Mouse (Mus musculus) MEL (cell line): ENCODE measurements around the gene Cbl. TPM values are rescaled to one million over a fixed set of nuclear protein-coding genes. Genes with fewer than 3 reads are reported as not detected.

Source experiments
- DNase-seq: peaks from one replicate; pipeline ENCODE4 v3.0.0; 2011; ENCODE audit warnings: low read depth, low spot score
- H3K27ac ChIP-seq: 2 replicates; pipeline ENCODE4 v1.5.1; 2012; ENCODE audit warnings: low read depth, mild to moderate bottlenecking, control low read depth, low read length, moderate library complexity; ENCODE audit not compliant: control insufficient read depth
- H3K27me3 ChIP-seq, 2 experiments: fragments of 150-350 bp in 1 of 2; sonication (generic) in 1 of 2; 2 replicates each; pipeline ENCODE4 v1.6.1; 2012; ENCODE audit warnings: low read length in 2 of 2, mild to moderate bottlenecking in 2 of 2, improper control_type of control experiment in 1 of 2, moderate library complexity in 1 of 2; ENCODE audit not compliant: insufficient read depth in 2 of 2, control insufficient read depth in 1 of 2
- H3K36me3 ChIP-seq, 2 experiments: 2 replicates each; pipeline ENCODE4 v1.6.1; 2012 to 2014; ENCODE audit warnings: low read length in 2 of 2, improper control_type of control experiment in 1 of 2, inconsistent platforms in 1 of 2, mild to moderate bottlenecking in 1 of 2; ENCODE audit not compliant: insufficient read depth in 2 of 2, control insufficient read depth in 1 of 2
- H3K4me1 ChIP-seq, 2 experiments: fragments of 150-350 bp in 1 of 2; sonication (generic) in 1 of 2; 2 replicates each; pipeline ENCODE4 v1.6.1; 2012; ENCODE audit warnings: low read length in 2 of 2, improper control_type of control experiment in 1 of 2, mild to moderate bottlenecking in 1 of 2; ENCODE audit not compliant: insufficient read depth in 2 of 2, control insufficient read depth in 1 of 2
- H3K4me3 ChIP-seq, 2 experiments: fragments of 150-350 bp in 1 of 2; sonication (generic) in 1 of 2; 2 replicates each; pipeline ENCODE4 v1.5.1; 2012; ENCODE audit warnings: low read depth in 2 of 2, low read length in 2 of 2, mild to moderate bottlenecking in 2 of 2, moderate library complexity in 2 of 2, control low read depth in 1 of 2, improper control_type of control experiment in 1 of 2; ENCODE audit not compliant: control insufficient read depth in 1 of 2, insufficient read depth in 1 of 2
- H3K79me2 ChIP-seq: 2 replicates; pipeline ENCODE4 v1.6.1; 2012; ENCODE audit warnings: mild to moderate bottlenecking, low read length, moderate library complexity; ENCODE audit not compliant: control insufficient read depth, poor library complexity, insufficient read depth
- H3K9ac ChIP-seq: 2 replicates; pipeline ENCODE4 v1.6.1; 2012; ENCODE audit warnings: low read depth, mild to moderate bottlenecking, control low read depth, low read length, moderate library complexity; ENCODE audit not compliant: control insufficient read depth, poor library complexity, severe bottlenecking
- H3K9me3 ChIP-seq: fragments of 150-350 bp; sonication (generic); replicated peaks from 2 replicates; pipeline ENCODE4 v1.6.1; 2012; ENCODE audit warnings: mild to moderate bottlenecking, low read length, improper control_type of control experiment, moderate library complexity; ENCODE audit not compliant: insufficient read depth
- BHLHE40 ChIP-seq: IDR thresholded peaks from 2 replicates; pipeline ENCODE4 v1.6.1; 2012; ENCODE audit warnings: low read depth, mild to moderate bottlenecking, inconsistent platforms, low read length, improper control_type of control experiment, borderline replicate concordance
- CHD2 ChIP-seq: IDR thresholded peaks from 2 replicates; pipeline ENCODE4 v1.6.1; 2011; ENCODE audit warnings: low read length, improper control_type of control experiment
- CTCF ChIP-seq, 3 experiments: IDR thresholded peaks in 2 of 3; conservative IDR thresholded peaks in 1 of 3; 2 replicates each; pipeline ENCODE4 v1.5.1; 2011 to 2012; ENCODE audit warnings: low read length in 3 of 3, low read depth in 2 of 3, mild to moderate bottlenecking in 2 of 3, improper control_type of control experiment in 1 of 3, inconsistent platforms in 1 of 3, mixed read lengths in 1 of 3, moderate library complexity in 1 of 3; ENCODE audit not compliant: control insufficient read depth in 1 of 3, insufficient read depth in 1 of 3, poor library complexity in 1 of 3, severe bottlenecking in 1 of 3
- E2F4 ChIP-seq: IDR thresholded peaks from 2 replicates; pipeline ENCODE4 v1.6.1; 2011; ENCODE audit warnings: low read depth, low read length, improper control_type of control experiment, borderline replicate concordance
- EP300 ChIP-seq, 2 experiments: IDR thresholded peaks; 2 replicates each; pipeline ENCODE4 v1.6.1; 2011; ENCODE audit warnings: improper control_type of control experiment in 2 of 2, low read length in 2 of 2, low read depth in 1 of 2, mild to moderate bottlenecking in 1 of 2
- JUND ChIP-seq: IDR thresholded peaks from 2 replicates; pipeline ENCODE4 v1.6.1; 2011; ENCODE audit warnings: low read depth, mild to moderate bottlenecking, improper control_type of control experiment, low read length
- MAX ChIP-seq: IDR thresholded peaks from 2 replicates; pipeline ENCODE4 v1.6.1; 2011; ENCODE audit warnings: low read length, improper control_type of control experiment
- MAZ ChIP-seq: IDR thresholded peaks from 2 replicates; pipeline ENCODE4 v1.6.1; 2012; ENCODE audit warnings: low read depth, mild to moderate bottlenecking, inconsistent platforms, low read length, improper control_type of control experiment
- MXI1 ChIP-seq: IDR thresholded peaks from 2 replicates; pipeline ENCODE4 v1.6.1; 2011; ENCODE audit warnings: mild to moderate bottlenecking, low read depth, low read length, improper control_type of control experiment
- NELFE ChIP-seq: IDR thresholded peaks from 2 replicates; pipeline ENCODE4 v1.6.1; 2011; ENCODE audit warnings: low read depth, low read length, improper control_type of control experiment
- POLR2A ChIP-seq, 2 experiments: IDR thresholded peaks; 2 replicates each; pipeline ENCODE4 v1.6.1; 2011 to 2012; ENCODE audit warnings: low read length in 2 of 2, mild to moderate bottlenecking in 2 of 2, control low read depth in 1 of 2, improper control_type of control experiment in 1 of 2, low read depth in 1 of 2, moderate library complexity in 1 of 2; ENCODE audit not compliant: control insufficient read depth in 1 of 2, insufficient read depth in 1 of 2, poor library complexity in 1 of 2
- POLR2AphosphoS5 ChIP-seq: IDR thresholded peaks from 2 replicates; pipeline ENCODE4 v1.6.1; 2012; ENCODE audit warnings: low read depth, borderline replicate concordance, mild to moderate bottlenecking, inconsistent platforms, low read length, moderate library complexity, mixed read lengths
- RCOR1 ChIP-seq: IDR thresholded peaks from 2 replicates; pipeline ENCODE4 v1.6.1; 2012; ENCODE audit warnings: low read depth, mild to moderate bottlenecking, inconsistent platforms, low read length, improper control_type of control experiment
- SMC3 ChIP-seq: IDR thresholded peaks from 2 replicates; pipeline ENCODE4 v1.6.1; 2011; ENCODE audit warnings: low read depth, low read length, improper control_type of control experiment
- TBP ChIP-seq: IDR thresholded peaks from 2 replicates; pipeline ENCODE4 v1.8.0; 2011; ENCODE audit warnings: low read depth, low read length, improper control_type of control experiment
- UBTF ChIP-seq: IDR thresholded peaks from 2 replicates; pipeline ENCODE4 v1.6.1; 2012; ENCODE audit warnings: low read depth, mild to moderate bottlenecking, inconsistent platforms, low read length, improper control_type of control experiment, moderate library complexity, borderline replicate concordance; ENCODE audit not compliant: insufficient read depth
- USF1 ChIP-seq: IDR thresholded peaks from 2 replicates; pipeline ENCODE4 v1.6.1; 2014; ENCODE audit warnings: low read depth, mild to moderate bottlenecking, inconsistent platforms, low read length, improper control_type of control experiment, moderate library complexity
- ZC3H11A ChIP-seq: IDR thresholded peaks from 2 replicates; pipeline ENCODE4 v1.6.1; 2012; ENCODE audit warnings: low read depth, mild to moderate bottlenecking, inconsistent platforms, low read length, improper control_type of control experiment
- ZKSCAN1 ChIP-seq: IDR thresholded peaks from 2 replicates; pipeline ENCODE4 v1.6.1; 2012; ENCODE audit warnings: low read depth, mild to moderate bottlenecking, inconsistent platforms, low read length, improper control_type of control experiment, moderate library complexity
- ZMIZ1 ChIP-seq: IDR thresholded peaks from 2 replicates; pipeline ENCODE4 v1.6.1; 2012; ENCODE audit warnings: low read depth, mild to moderate bottlenecking, inconsistent platforms, low read length, improper control_type of control experiment, moderate library complexity
- ZNF384 ChIP-seq: IDR thresholded peaks from 2 replicates; pipeline ENCODE4 v1.6.1; 2012; ENCODE audit warnings: low read depth, mild to moderate bottlenecking, inconsistent platforms, low read length, improper control_type of control experiment
- polyA plus RNA-seq, 2 experiments: library from polyadenylated mRNA; stranded (reverse) in 1 of 2; unstranded in 1 of 2; fragments of >175 nt in 1 of 2; fragments of >200 nt in 1 of 2; gene quantifications; 2 replicates each; pipeline versions ENCODE4 v1.2.1 to v1.2.4; 2012; ENCODE audit warnings: low replicate concordance in 2 of 2, low read depth in 1 of 2; ENCODE audit not compliant: insufficient read length in 2 of 2, insufficient read depth in 1 of 2, missing spikeins in 1 of 2
- total RNA-seq: library from RNA; depleted of rRNA; stranded (reverse); fragments of 300-350 nt; gene quantifications from 2 replicates; pipeline ENCODE4 v1.2.3, GENCODE M21; 2012

The Cbl gene
- total and polyA plus RNA-seq, 3 experiments: 9.1 to 41.1 (median 36.8) TPM

DNA sequence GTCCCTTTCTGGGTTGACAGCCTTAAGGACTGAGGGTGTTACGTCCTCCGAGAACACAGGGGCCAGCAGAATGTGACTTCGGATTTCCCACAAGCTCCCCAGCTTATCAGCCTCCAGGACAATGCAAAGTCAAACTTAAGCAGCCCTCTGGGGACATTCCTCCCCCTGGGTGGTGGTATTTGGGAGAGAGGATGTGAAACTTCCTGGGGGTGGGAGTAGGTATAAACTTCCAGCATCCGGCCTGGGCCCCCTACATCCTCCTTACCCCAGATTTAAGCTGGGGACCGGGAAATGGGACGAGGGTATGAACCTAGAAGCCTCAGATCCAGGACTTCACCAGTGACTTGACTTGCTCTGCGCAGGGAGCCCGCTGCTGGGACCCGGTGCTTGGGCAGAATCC lies 104.2 kb downstream of the Cbl start:
- DNase-seq: no peak
- Histone ChIP-seq H3K79me2 (no peaks in the 10 kb centered on the region), H3K9me3 (no peaks in the 10 kb centered on the region), H3K27ac (no peak overlapping the region), H3K36me3 (peaks cover 0 to 2% of the 10 kb centered on the region in 2 experiments; a peak in 1 of 4 replicates), H3K9ac (no peak overlapping the region), H3K27me3 (peaks cover 16% of the 10 kb centered on the region in 2 experiments), H3K4me3 (no peak overlapping the region), H3K4me1 (peaks cover 0 to 6% of the 10 kb centered on the region in 2 experiments; a peak in 1 of 4 replicates)
- TF ChIP-seq EP300 (IDR thresholded peaks at IDR 0.05; ENCODE audit: low read depth in 1 of 2, low read length in 2 of 2): no peak
- no peak for TF ChIP-seq BHLHE40
- no peak for TF ChIP-seq USF1
- TF ChIP-seq SMC3: no peak
- no peak for TF ChIP-seq ZKSCAN1
- TF ChIP-seq RCOR1: no peak
- TF ChIP-seq ZMIZ1: no peak
- no peak for TF ChIP-seq UBTF
- no peak for TF ChIP-seq NELFE
- no peak for TF ChIP-seq MXI1
- no peak for TF ChIP-seq ZC3H11A
- no peak for TF ChIP-seq MAX
- TF ChIP-seq CHD2: no peak
- no peak for TF ChIP-seq CTCF (IDR thresholded peaks at IDR 0.05 in 2 of 3, conservative IDR thresholded peaks at IDR 0.05 in 1 of 3; ENCODE audit: control insufficient read depth in 1 of 3, insufficient read depth in 1 of 3, low read depth in 2 of 3, low read length in 3 of 3, poor library complexity in 1 of 3, severe bottlenecking in 1 of 3)
- no peak for TF ChIP-seq TBP
- no peak for TF ChIP-seq POLR2A (IDR thresholded peaks at IDR 0.05; ENCODE audit: control insufficient read depth in 1 of 2, insufficient read depth in 1 of 2, low read depth in 1 of 2, low read length in 2 of 2, poor library complexity in 1 of 2)
- no peak for TF ChIP-seq MAZ

DNA sequence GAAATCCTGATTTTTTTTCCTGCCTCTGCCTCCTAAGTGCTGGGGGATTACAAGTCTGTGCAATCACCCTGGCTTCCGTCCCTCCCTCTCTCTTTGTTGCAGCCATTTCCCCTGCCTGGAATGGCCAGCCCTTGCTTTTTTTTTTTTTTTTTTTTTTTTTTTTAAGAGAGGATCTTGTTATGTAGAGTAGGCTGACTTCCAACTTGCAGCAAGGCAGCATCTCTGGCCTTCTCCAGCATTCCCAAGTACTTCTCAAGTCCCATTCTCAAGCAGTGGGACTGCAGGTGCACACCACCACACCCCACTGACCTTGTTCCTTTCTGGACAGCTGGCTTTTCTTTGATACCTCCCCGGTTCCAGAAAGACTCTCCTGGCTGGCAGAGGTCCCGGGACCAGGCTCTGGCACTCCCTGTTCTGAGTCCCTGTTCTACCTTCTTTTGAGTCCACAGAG lies 106.5 kb downstream of the Cbl start:
- TF ChIP-seq TBP (no peak), USF1 (no peak), ZKSCAN1 (no peak), POLR2AphosphoS5 (no peak), ZNF384 (0 out of 2 replicates have a peak, but pooled peaks have one; percentile 42), MAX (no peak), JUND (no peak), E2F4 (no peak), UBTF (no peak)
- no peak overlapping the region for H3K27ac ChIP-seq
- peaks cover under 1 to 1% of the 10 kb centered on the region in 2 experiments; a peak in 3 of 4 replicates for H3K27me3 ChIP-seq
- H3K79me2 ChIP-seq: no peaks in the 10 kb centered on the region
- H3K4me1 ChIP-seq: peaks cover 0 to 6% of the 10 kb centered on the region in 2 experiments; a peak in 1 of 4 replicates
- no peak overlapping the region for H3K4me3 ChIP-seq
- H3K9ac ChIP-seq: no peak overlapping the region
- H3K9me3 ChIP-seq: no peaks in the 10 kb centered on the region
- DNase-seq: no peak
- peaks cover 0 to 2% of the 10 kb centered on the region in 2 experiments; a peak in 1 of 4 replicates for H3K36me3 ChIP-seq
